Mouse (Mus musculus) thymus, postnatal 36 days (tissue): ENCODE measurements at regions not wholly inside any gene's neighbourhood (a gene's known extent, or its start where the extent isn't known, plus 50 kb on each side); places are given as distances from the start of the nearest gene placed in this dataset.

Experiments used
- DNase-seq, 2 experiments: peaks; one replicate each; pipeline ENCODE4 v3.0.0; 2022; ENCODE audit warnings: mixed read lengths in 2 of 2

- DNase-seq: no peak
These were observed 56.0 kb downstream of the Pttg1 start for GRCm38 (mm10) chr11:43370025-43370424.

GRCm38 (mm10) chr11:43368346-43368745 lies 57.7 kb downstream of the Pttg1 start:
- no peak for DNase-seq

- no peak for DNase-seq
These were observed 64.2 kb downstream of the Pttg1 start for GRCm38 (mm10) chr11:43361858-43362257.

GRCm38 (mm10) chr11:43358390-43359291 lies 67.4 kb downstream of the Pttg1 start:
- peak; percentile 42 to 57 for DNase-seq

- no peak for DNase-seq
These were observed 72.4 kb downstream of the Pttg1 start for GRCm38 (mm10) chr11:43353602-43354001.

- DNase-seq: no peak
These were observed 73.0 kb downstream of the Pttg1 start for GRCm38 (mm10) chr11:43353030-43353429.

GRCm38 (mm10) chr11:43351818-43352217 lies 74.2 kb downstream of the Pttg1 start:
- DNase-seq: no peak

GRCm38 (mm10) chr11:43351348-43351747 lies 74.7 kb downstream of the Pttg1 start:
- no peak for DNase-seq

GRCm38 (mm10) chr11:43350242-43350641 lies 75.8 kb downstream of the Pttg1 start:
- no peak for DNase-seq

GRCm38 (mm10) chr11:43349564-43349963 lies 76.5 kb downstream of the Pttg1 start:
- no peak for DNase-seq

GRCm38 (mm10) chr11:43348571-43348970 lies 77.5 kb downstream of the Pttg1 start:
- peak; percentile 61 to 73 for DNase-seq

GRCm38 (mm10) chr11:43346489-43346888 lies 79.6 kb downstream of the Pttg1 start:
- DNase-seq: no peak

GRCm38 (mm10) chr11:43344767-43345561 lies 81.1 kb downstream of the Pttg1 start:
- no peak for DNase-seq

- DNase-seq: no peak
These were observed 82.5 kb downstream of the Pttg1 start for GRCm38 (mm10) chr11:43343574-43343973.

- no peak for DNase-seq
These were observed 87.6 kb downstream of the Pttg1 start for GRCm38 (mm10) chr11:43338377-43338993.

- DNase-seq: no peak
These were observed 90.3 kb downstream of the Pttg1 start for GRCm38 (mm10) chr11:43335668-43336265.

GRCm38 (mm10) chr11:43333547-43333946 lies 92.5 kb downstream of the Pttg1 start:
- DNase-seq: no peak

GRCm38 (mm10) chr11:43313996-43314395 lies 112.1 kb downstream of the Pttg1 start:
- no peak for DNase-seq
